Mouse (Mus musculus) ES-Bruce4 (cell line): Measurements from ENCODE around the gene Fxyd2. TPM values are rescaled to one million over a fixed set of nuclear protein-coding genes. Genes with fewer than 3 reads are reported as not detected.
A peak's percentile ranks its signal among the peaks of the same experiment; 100 is the strongest.

Experiments
- H3K27ac ChIP-seq: 2 replicates; pipeline ENCODE4 v1.5.1; 2012; ENCODE audit warnings: low read length, inconsistent platforms; ENCODE audit not compliant: insufficient read depth
- H3K27me3 ChIP-seq: 2 replicates; pipeline ENCODE4 v1.6.1; 2012; ENCODE audit warnings: mild to moderate bottlenecking, low read length, inconsistent platforms; ENCODE audit not compliant: control insufficient read depth, poor library complexity, insufficient read depth, severe bottlenecking
- H3K36me3 ChIP-seq: 2 replicates; pipeline ENCODE4 v1.6.1; 2012; ENCODE audit warnings: inconsistent platforms, mild to moderate bottlenecking, low read length, moderate library complexity; ENCODE audit not compliant: control insufficient read depth, poor library complexity, insufficient read depth, severe bottlenecking
- H3K4me1 ChIP-seq: one replicate; pipeline ENCODE4 v1.8.1; 2011; ENCODE audit warnings: low read length; ENCODE audit not compliant: control insufficient read depth, insufficient read depth
- H3K4me3 ChIP-seq: 2 replicates; pipeline ENCODE4 v1.5.1; 2011; ENCODE audit warnings: low read depth, mild to moderate bottlenecking, low read length
- H3K9ac ChIP-seq: 2 replicates; pipeline ENCODE4 v1.6.1; 2012; ENCODE audit warnings: low read depth, mild to moderate bottlenecking, inconsistent platforms; ENCODE audit not compliant: poor library complexity, severe bottlenecking
- H3K9me3 ChIP-seq: replicated peaks from 2 replicates; pipeline ENCODE4 v1.6.1; 2012; ENCODE audit warnings: mild to moderate bottlenecking, low read length, inconsistent platforms; ENCODE audit not compliant: control insufficient read depth, poor library complexity, insufficient read depth, severe bottlenecking
- CTCF ChIP-seq: IDR thresholded peaks from one replicate; pipeline ENCODE4 v1.8.1; 2011; ENCODE audit warnings: low read depth, low read length
- EP300 ChIP-seq: IDR thresholded peaks from 2 replicates; pipeline ENCODE4 v1.6.1; 2011; ENCODE audit warnings: low read depth, low read length; ENCODE audit not compliant: insufficient read depth
- POLR2A ChIP-seq: IDR thresholded peaks from one replicate; pipeline ENCODE4 v1.8.1; 2011; ENCODE audit warnings: low read length; ENCODE audit not compliant: insufficient read depth
- polyA plus RNA-seq: library from polyadenylated mRNA; stranded (reverse); fragments of >200 nt; gene quantifications from 2 replicates; pipeline ENCODE4 v1.2.4, GENCODE M21; 2011; ENCODE audit warnings: low read depth; ENCODE audit not compliant: missing spikeins, insufficient read depth, insufficient read length

The Fxyd2 gene
- polyA plus RNA-seq, 1 experiment, result not detected

DNA sequence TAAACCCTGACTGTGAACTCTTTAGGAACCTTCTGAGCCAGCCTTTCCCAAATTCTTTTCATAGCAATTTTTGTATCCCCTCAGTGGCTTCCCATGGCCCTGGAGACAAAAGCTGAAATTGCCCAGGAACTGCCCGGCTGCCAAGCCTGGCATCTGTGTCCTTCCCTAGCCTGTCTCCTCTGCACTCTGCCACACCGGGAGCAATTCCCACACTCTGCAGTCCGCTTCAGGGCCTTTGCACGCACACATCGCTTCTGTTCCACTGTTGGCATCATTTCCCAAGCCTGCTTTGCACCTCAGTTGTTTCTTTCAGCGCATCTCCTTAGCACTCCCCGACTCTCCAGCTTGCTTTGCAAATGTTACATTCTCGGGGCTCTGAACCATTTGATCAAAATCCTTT, 31.8 kb upstream of the Fxyd2 start:
- H3K9me3 ChIP-seq, result no peaks in the 10 kb centered on the region
- H3K36me3 ChIP-seq, result no peaks in the 10 kb centered on the region
- H3K27ac ChIP-seq, result no peak overlapping the region
- no peak overlapping the region for H3K4me3 ChIP-seq
- peaks cover 3% of the 10 kb centered on the region for H3K4me1 ChIP-seq
- TF ChIP-seq CTCF (no peak), EP300 (no peak), POLR2A (no peak)
- no peaks in the 10 kb centered on the region for H3K27me3 ChIP-seq
- H3K9ac ChIP-seq, result no peak overlapping the region

GRCm38 (mm10) chr9:45368341-45368901, 31.0 kb upstream of the Fxyd2 start:
- no peak overlapping the region for H3K27ac ChIP-seq
- no peak for TF ChIP-seq CTCF
- TF ChIP-seq POLR2A, result no peak
- TF ChIP-seq EP300, result no peak

DNA sequence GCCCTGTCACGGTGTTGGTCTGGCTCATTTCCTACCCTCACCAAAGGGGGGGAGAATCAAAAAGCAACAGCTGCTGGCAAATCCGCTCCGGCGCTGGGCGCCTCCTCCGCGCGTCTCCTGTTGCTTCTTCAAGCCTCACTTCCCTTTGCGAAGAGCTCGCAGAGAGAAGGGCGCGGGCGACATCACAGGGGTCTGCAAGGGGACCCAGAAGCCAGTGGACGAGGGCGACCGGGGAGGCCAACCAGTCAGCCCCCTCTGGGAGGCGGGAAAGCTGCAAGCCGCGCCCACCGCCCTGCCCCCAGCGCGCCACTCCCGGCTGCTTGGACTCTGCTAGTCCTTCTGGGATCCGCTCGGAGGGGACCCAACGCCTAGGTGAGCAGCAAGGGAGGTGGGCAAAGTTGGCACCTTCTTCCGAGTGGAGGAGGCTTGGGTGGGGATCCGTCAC, 29.3 kb upstream of the Fxyd2 start, which contains the start of gene Fxyd6:
Gene Fxyd6, plus strand, starts transcription at position 69 of the 445 bp plus-strand sequence.
- no peaks in the 10 kb centered on the region for H3K4me1 ChIP-seq
- H3K27me3 ChIP-seq, result no peaks in the 10 kb centered on the region
- no peak for TF ChIP-seq CTCF
- no peak for TF ChIP-seq POLR2A
- no peak for TF ChIP-seq EP300
- H3K27ac ChIP-seq, result no peak within 1 kb of the TSS
- H3K4me3 ChIP-seq, result peak within 1 kb of the TSS; percentile 86
- no peaks in the 10 kb centered on the region for H3K36me3 ChIP-seq
- peak within 1 kb of the TSS; percentile 46 for H3K9ac ChIP-seq
- H3K9me3 ChIP-seq, result no peaks in the 10 kb centered on the region

More at GRCm38 (mm10) chr9:45368341-45368901, 31.0 kb upstream of the Fxyd2 start:
- peaks cover 3% of the 10 kb centered on the region for H3K4me1 ChIP-seq
- no peaks in the 10 kb centered on the region for H3K9me3 ChIP-seq
- no peaks in the 10 kb centered on the region for H3K36me3 ChIP-seq
- H3K4me3 ChIP-seq, result no peak overlapping the region
- no peak overlapping the region for H3K9ac ChIP-seq
- no peaks in the 10 kb centered on the region for H3K27me3 ChIP-seq

DNA sequence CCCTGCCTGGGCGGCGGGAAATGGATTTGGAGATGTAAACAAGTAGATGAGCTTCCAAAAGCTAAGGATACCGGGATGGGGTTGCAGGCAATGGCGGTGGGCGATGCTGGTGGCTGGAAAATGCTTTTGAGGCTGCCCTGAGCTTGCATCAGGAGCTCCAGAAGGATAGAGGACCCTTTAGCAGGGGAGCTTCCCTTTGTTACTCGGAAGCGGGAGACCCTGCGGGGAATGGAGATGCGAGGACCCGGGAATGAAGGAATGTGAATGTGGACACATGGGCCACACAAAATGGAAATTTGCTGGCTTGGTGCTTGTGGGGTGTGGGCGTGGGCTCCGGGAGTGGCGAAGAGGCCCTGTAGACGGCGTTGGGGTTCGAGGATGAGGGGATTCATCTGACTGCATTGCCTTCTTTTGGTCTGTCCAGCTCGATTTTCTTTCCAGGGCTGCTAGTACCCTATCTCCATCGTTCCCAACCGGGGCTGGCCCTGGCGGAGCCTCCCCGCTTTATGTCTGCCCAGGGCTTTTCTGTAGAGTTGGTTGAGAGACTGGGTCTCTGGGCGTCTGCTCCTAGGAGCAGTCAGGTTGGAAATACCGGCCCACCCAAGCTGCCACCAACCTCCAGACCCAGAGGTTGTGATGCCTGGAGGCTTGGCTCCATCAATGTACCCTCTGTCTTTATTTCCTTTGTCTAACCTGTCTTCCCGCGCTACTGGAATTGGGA, 28.7 kb upstream of the Fxyd2 start:
- TF ChIP-seq POLR2A (no peak), CTCF (no peak)
- no peaks in the 10 kb centered on the region for H3K4me1 ChIP-seq

GRCm38 (mm10) chr9:45371337-45371707, 28.1 kb upstream of the Fxyd2 start:
- TF ChIP-seq POLR2A (no peak), EP300 (no peak), CTCF (no peak)
- peak overlapping the region; percentile 46; the same call in 1 of the 2 replicates for H3K9ac ChIP-seq
- H3K27ac ChIP-seq, result no peak overlapping the region
- H3K9me3 ChIP-seq, result no peaks in the 10 kb centered on the region
- peak overlapping the region; percentile 86 for H3K4me3 ChIP-seq
- no peaks in the 10 kb centered on the region for H3K4me1 ChIP-seq
- H3K36me3 ChIP-seq, result no peaks in the 10 kb centered on the region
- no peaks in the 10 kb centered on the region for H3K27me3 ChIP-seq

More for the DNA sequence above, 28.7 kb upstream of the Fxyd2 start:
- Histone ChIP-seq H3K9me3 (no peaks in the 10 kb centered on the region), H3K4me3 (peak overlapping the region; percentile 86), H3K9ac (peak overlapping the region; percentile 46), H3K36me3 (no peaks in the 10 kb centered on the region), H3K27ac (no peak overlapping the region), H3K27me3 (no peaks in the 10 kb centered on the region)

- no peaks in the 10 kb centered on the region for H3K4me1 ChIP-seq
- no peak for TF ChIP-seq EP300
Measured at GRCm38 (mm10) chr9:45373896-45374295, 25.6 kb upstream of the Fxyd2 start.

More at GRCm38 (mm10) chr9:45373896-45374295, 25.6 kb upstream of the Fxyd2 start:
- no peak overlapping the region for H3K9ac ChIP-seq
- no peak overlapping the region for H3K4me3 ChIP-seq
- no peak overlapping the region for H3K27ac ChIP-seq
- H3K36me3 ChIP-seq, result no peaks in the 10 kb centered on the region
- H3K9me3 ChIP-seq, result no peaks in the 10 kb centered on the region
- H3K27me3 ChIP-seq, result no peaks in the 10 kb centered on the region
